Mouse (Mus musculus): ENCODE results near the gene Tor3a. TPM values are rescaled to one million over a fixed set of nuclear protein-coding genes. Genes with fewer than 3 reads are reported as not detected.

Gene Tor3a
- total and polyA plus RNA-seq, 3 experiments = 6.7 to 9.4 TPM; not detected in 1

- H3K9ac ChIP-seq (ENCODE audit: control insufficient read depth, low read depth, low read length, poor library complexity, severe bottlenecking) = no peak overlapping the region
- no peaks in the 10 kb centered on the region for H3K27me3 ChIP-seq (ENCODE audit: control insufficient read depth in 1 of 2, insufficient read depth in 2 of 2, low read length in 2 of 2)
- H3K36me3 ChIP-seq (ENCODE audit: control insufficient read depth in 1 of 2, insufficient read depth in 2 of 2, low read length in 2 of 2) = peaks cover 4 to 18% of the 10 kb centered on the region in 2 experiments
- no peak for TF ChIP-seq TAL1 (IDR thresholded peaks at IDR 0.05; ENCODE audit: low read length)
- TF ChIP-seq MYB (IDR thresholded peaks at IDR 0.05; ENCODE audit: low read depth, low read length) = no peak
- TF ChIP-seq USF2 (IDR thresholded peaks at IDR 0.05; ENCODE audit: borderline replicate concordance in 1 of 2, insufficient read depth in 1 of 2, low read depth in 1 of 2, low read length in 2 of 2) = no peak
- no peak for TF ChIP-seq MAFK (IDR thresholded peaks at IDR 0.05; ENCODE audit: borderline replicate concordance, low read depth, low read length)
- TF ChIP-seq MXI1 (IDR thresholded peaks at IDR 0.05; ENCODE audit: low read depth, low read length) = no peak
- TF ChIP-seq POLR2AphosphoS2 (IDR thresholded peaks at IDR 0.05; ENCODE audit: low read length) = no peak
- TF ChIP-seq CHD2 (IDR thresholded peaks at IDR 0.05; ENCODE audit: low read length) = no peak
- TF ChIP-seq SIN3A (IDR thresholded peaks at IDR 0.05; ENCODE audit: low read length) = no peak
- TF ChIP-seq NRF1 (IDR thresholded peaks at IDR 0.05; ENCODE audit: insufficient read depth, low read depth, low read length, poor library complexity, severe bottlenecking) = no peak
- TF ChIP-seq ZC3H11A (IDR thresholded peaks at IDR 0.05; ENCODE audit: low read depth, low read length) = no peak
- TF ChIP-seq ELF1 (IDR thresholded peaks at IDR 0.05; ENCODE audit: low read depth, low read length) = no peak
- TF ChIP-seq POLR2A (IDR thresholded peaks at IDR 0.05; ENCODE audit: control insufficient read depth in 1 of 2, insufficient read depth in 1 of 2, low read depth in 1 of 2, low read length in 2 of 2, poor library complexity in 1 of 2) = no peak
- TF ChIP-seq ZNF384 (IDR thresholded peaks at IDR 0.05; ENCODE audit: low read depth, low read length) = no peak
- no peak for TF ChIP-seq TBP (IDR thresholded peaks at IDR 0.05; ENCODE audit: low read depth, low read length)
- no peak for TF ChIP-seq RAD21 (IDR thresholded peaks at IDR 0.05; ENCODE audit: low read depth, low read length)
- TF ChIP-seq E2F4 (IDR thresholded peaks at IDR 0.05; ENCODE audit: borderline replicate concordance, low read depth, low read length) = no peak
- no peak for TF ChIP-seq SMC3 (IDR thresholded peaks at IDR 0.05; ENCODE audit: low read depth, low read length)
- H3K4me1 ChIP-seq (ENCODE audit: control insufficient read depth in 1 of 2, insufficient read depth in 2 of 2, low read length in 2 of 2) = peaks cover 0 to 18% of the 10 kb centered on the region in 2 experiments; a peak in 3 of 4 replicates
- H3K9me3 ChIP-seq (replicated peaks; ENCODE audit: insufficient read depth, low read length) = no peaks in the 10 kb centered on the region
- no peaks in the 10 kb centered on the region for H3K79me2 ChIP-seq (ENCODE audit: control insufficient read depth, insufficient read depth, low read length, poor library complexity)
- no peak overlapping the region for H3K4me3 ChIP-seq (ENCODE audit: control insufficient read depth in 1 of 2, insufficient read depth in 1 of 2, low read depth in 2 of 2, low read length in 2 of 2)
- H3K27ac ChIP-seq (ENCODE audit: control insufficient read depth, low read depth, low read length) = no peak overlapping the region
- DNase-seq (ENCODE audit: low read depth, low spot score) = no peak
Observed at GRCm38 (mm10) chr1:156644061-156644460, 30.1 kb downstream of the Tor3a start.

- Histone ChIP-seq H3K27ac (ENCODE audit: control insufficient read depth, low read depth, low read length) (no peak overlapping the region), H3K4me1 (ENCODE audit: control insufficient read depth in 1 of 2, insufficient read depth in 2 of 2, low read length in 2 of 2) (peaks cover 0 to 12% of the 10 kb centered on the region in 2 experiments; a peak in 3 of 4 replicates), H3K9me3 (replicated peaks; ENCODE audit: insufficient read depth, low read length) (no peaks in the 10 kb centered on the region), H3K4me3 (ENCODE audit: control insufficient read depth in 1 of 2, insufficient read depth in 1 of 2, low read depth in 2 of 2, low read length in 2 of 2) (no peak overlapping the region), H3K36me3 (ENCODE audit: control insufficient read depth in 1 of 2, insufficient read depth in 2 of 2, low read length in 2 of 2) (peaks cover 1 to 12% of the 10 kb centered on the region in 2 experiments), H3K9ac (ENCODE audit: control insufficient read depth, low read depth, low read length, poor library complexity, severe bottlenecking) (no peak overlapping the region), H3K79me2 (ENCODE audit: control insufficient read depth, insufficient read depth, low read length, poor library complexity) (no peaks in the 10 kb centered on the region), H3K27me3 (ENCODE audit: control insufficient read depth in 1 of 2, insufficient read depth in 2 of 2, low read length in 2 of 2) (no peaks in the 10 kb centered on the region)
- DNase-seq (ENCODE audit: low read depth, low spot score) = peak; percentile 19
- TF ChIP-seq MXI1 (IDR thresholded peaks at IDR 0.05; ENCODE audit: low read depth, low read length) (no peak), GATA1 (IDR thresholded peaks at IDR 0.05; ENCODE audit: low read depth, low read length) (0 out of 2 replicates have a peak, but pooled peaks have one; percentile 33), BHLHE40 (IDR thresholded peaks at IDR 0.05; ENCODE audit: borderline replicate concordance, low read depth, low read length) (peak; percentile 30; the same call in 1 of the 2 replicates)
Observed at GRCm38 (mm10) chr1:156642813-156643212, 31.3 kb downstream of the Tor3a start.
